Mouse (Mus musculus) olfactory bulb, adult 2 months (tissue): Measurements from ENCODE around the gene Rabgap1l.

ENCODE experiments used
- CTCF ChIP-seq: fragments of 200-500 bp; IDR thresholded peaks from 2 replicates; pipeline ENCODE4 v1.5.1; 2012; ENCODE audit warnings: low read depth, mild to moderate bottlenecking, low read length, moderate library complexity; ENCODE audit not compliant: insufficient read depth
- POLR2A ChIP-seq: fragments of 200-500 bp; IDR thresholded peaks from 2 replicates; pipeline ENCODE4 v1.6.1; 2012; ENCODE audit warnings: mild to moderate bottlenecking, low read depth, low read length, moderate library complexity; ENCODE audit not compliant: insufficient read depth

- no peak for TF ChIP-seq CTCF
- no peak for TF ChIP-seq POLR2A
These were observed 47.6 kb upstream of the Rabgap1l start for GRCm38 (mm10) chr1:160840618-160841017.
